Mouse (Mus musculus): Measurements from ENCODE around the gene Mak. TPM values are rescaled to one million over a fixed set of nuclear protein-coding genes. Genes with fewer than 3 reads are reported as not detected.

Gene Mak
- polyA plus RNA-seq, 1 experiment from 2014 or later: 0.69 TPM

- 91% methylated on average over 8 of the region's 8 CpGs for WGBS
- DNase-seq (ENCODE audit: low spot score): no peak
- Histone ChIP-seq H3K27me3 (ENCODE audit: low read depth, poor library complexity, severe bottlenecking) (no peaks in the 10 kb centered on the region), H3K4me1 (no peaks in the 10 kb centered on the region), H3K36me3 (no peaks in the 10 kb centered on the region), H3K4me3 (no peak overlapping the region), H3K9me3 (replicated peaks) (no peaks in the 10 kb centered on the region), H3K27ac (no peak overlapping the region)
These were observed 33.6 kb downstream of the Mak start for GRCm38 (mm10) chr13:41045901-41046300.

GRCm38 (mm10) chr13:41042511-41042910, 37.0 kb downstream of the Mak start:
- WGBS: 94% methylated on average over 4 of the region's 4 CpGs
- H3K27me3 ChIP-seq (ENCODE audit: low read depth, poor library complexity, severe bottlenecking): no peaks in the 10 kb centered on the region

GRCm38 (mm10) chr13:41030098-41030497, 49.4 kb downstream of the Mak start:
- DNase-seq (ENCODE audit: low spot score): no peak
- H3K27ac ChIP-seq: no peak overlapping the region
- H3K36me3 ChIP-seq: no peaks in the 10 kb centered on the region
- H3K4me1 ChIP-seq: 0 out of 2 replicates have a peak, but pooled peaks cover 3% of the 10 kb centered on the region
- no peak overlapping the region for H3K4me3 ChIP-seq
- no peaks in the 10 kb centered on the region for H3K9me3 ChIP-seq (replicated peaks)
- H3K27me3 ChIP-seq (ENCODE audit: low read depth, poor library complexity, severe bottlenecking): no peaks in the 10 kb centered on the region
- 86% methylated on average over 5 of the region's 5 CpGs for WGBS

More at GRCm38 (mm10) chr13:41042511-41042910, 37.0 kb downstream of the Mak start:
- no peak overlapping the region for H3K27ac ChIP-seq
- no peaks in the 10 kb centered on the region for H3K9me3 ChIP-seq (replicated peaks)
- no peaks in the 10 kb centered on the region for H3K36me3 ChIP-seq
- no peak overlapping the region for H3K4me3 ChIP-seq
- no peaks in the 10 kb centered on the region for H3K4me1 ChIP-seq
- no peak for DNase-seq (ENCODE audit: low spot score)

GRCm38 (mm10) chr13:41022099-41022498, 57.4 kb downstream of the Mak start:
- Histone ChIP-seq H3K36me3 (peaks cover 64% of the 10 kb centered on the region), H3K4me3 (no peak overlapping the region), H3K4me1 (peaks cover 11% of the 10 kb centered on the region), H3K27ac (no peak overlapping the region), H3K27me3 (ENCODE audit: low read depth, poor library complexity, severe bottlenecking) (no peaks in the 10 kb centered on the region), H3K9me3 (replicated peaks) (no peaks in the 10 kb centered on the region)
- no peak for DNase-seq (ENCODE audit: low spot score)
- 92% methylated on average over 13 of the region's 13 CpGs for WGBS

DNA sequence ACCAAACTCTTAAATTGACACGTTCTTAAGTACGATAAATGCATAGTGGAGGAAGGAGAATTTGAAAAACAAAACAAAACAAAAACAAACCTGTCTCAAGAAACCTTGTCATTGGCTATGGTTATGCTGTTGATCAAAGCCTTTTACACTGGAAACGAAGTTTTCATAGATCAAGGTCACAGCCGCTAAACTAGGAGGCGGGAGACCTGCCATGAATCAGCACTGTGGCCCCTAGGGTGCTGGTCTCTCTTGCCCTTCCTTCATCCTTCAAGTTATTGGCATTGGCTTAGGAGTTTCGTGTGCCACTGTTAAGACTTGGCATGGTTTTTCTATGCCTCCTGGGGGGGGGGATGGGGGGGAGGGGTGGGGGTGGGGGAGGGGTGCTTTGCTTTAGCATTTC, 57.9 kb downstream of the Mak start:
- no peak overlapping the region for H3K4me3 ChIP-seq
- no peaks in the 10 kb centered on the region for H3K27me3 ChIP-seq (ENCODE audit: low read depth, poor library complexity, severe bottlenecking)
- H3K9me3 ChIP-seq (replicated peaks): no peaks in the 10 kb centered on the region
- 92% methylated on average over 6 of the region's 6 CpGs for WGBS
- DNase-seq (ENCODE audit: low spot score): no peak
- H3K36me3 ChIP-seq: peaks cover 64% of the 10 kb centered on the region
- H3K4me1 ChIP-seq: peaks cover 16% of the 10 kb centered on the region
- no peak overlapping the region for H3K27ac ChIP-seq

DNA sequence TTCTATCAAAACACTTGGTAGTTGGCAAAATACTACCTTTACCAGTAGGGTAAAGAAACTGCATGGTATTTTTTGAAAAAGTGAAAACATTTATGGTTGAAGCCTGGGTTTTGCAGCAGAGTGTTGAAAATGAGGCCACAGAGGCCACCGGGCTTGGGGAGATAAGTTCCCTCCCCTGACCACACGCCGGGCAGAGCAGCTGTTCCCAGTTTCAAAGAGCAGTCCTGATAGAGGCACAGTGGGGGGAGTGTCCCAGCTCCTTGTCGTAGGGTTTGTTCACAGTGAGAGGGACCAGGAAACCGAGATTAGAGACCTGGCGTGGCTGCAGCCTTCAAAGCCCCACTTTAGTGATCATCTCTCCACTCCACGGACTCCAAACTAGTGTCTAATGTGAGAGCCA, 59.0 kb downstream of the Mak start:
- Histone ChIP-seq H3K36me3 (peaks cover 64% of the 10 kb centered on the region), H3K27me3 (ENCODE audit: low read depth, poor library complexity, severe bottlenecking) (no peaks in the 10 kb centered on the region), H3K4me3 (no peak overlapping the region), H3K4me1 (peaks cover 18% of the 10 kb centered on the region), H3K9me3 (replicated peaks) (no peaks in the 10 kb centered on the region), H3K27ac (no peak overlapping the region)
- WGBS: 73% methylated on average over 7 of the region's 7 CpGs
- no peak for DNase-seq (ENCODE audit: low spot score)

- Histone ChIP-seq H3K9me3 (replicated peaks) (no peaks in the 10 kb centered on the region), H3K4me1 (peaks cover 20% of the 10 kb centered on the region), H3K36me3 (peaks cover 77% of the 10 kb centered on the region), H3K27me3 (ENCODE audit: low read depth, poor library complexity, severe bottlenecking) (no peaks in the 10 kb centered on the region), H3K4me3 (no peak overlapping the region), H3K27ac (no peak overlapping the region)
- 93% methylated on average over 13 of the region's 13 CpGs for WGBS
- no peak for DNase-seq (ENCODE audit: low spot score)
These were observed 60.5 kb downstream of the Mak start for GRCm38 (mm10) chr13:41018756-41019591.

DNA sequence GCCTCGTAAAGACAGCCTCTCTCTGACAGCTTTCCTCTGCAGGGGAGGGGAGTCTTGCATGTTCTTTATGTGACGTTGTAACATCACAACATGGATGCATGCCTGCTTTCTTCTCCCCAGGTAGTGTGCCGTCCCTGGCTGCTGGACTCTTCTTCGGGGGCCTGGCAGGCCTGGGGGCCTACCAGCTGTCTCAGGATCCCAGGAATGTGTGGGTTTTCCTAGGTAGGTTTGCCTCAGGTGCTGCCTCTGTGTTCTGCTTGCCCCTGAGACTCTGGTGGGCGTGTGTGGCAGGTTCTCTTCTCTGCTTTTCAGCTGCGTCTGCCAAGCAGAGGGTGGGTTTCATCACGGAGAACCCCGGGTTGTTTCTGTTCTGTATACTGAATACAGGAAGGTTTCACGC, 61.3 kb downstream of the Mak start:
- Histone ChIP-seq H3K27ac (no peak overlapping the region), H3K36me3 (peaks cover 77% of the 10 kb centered on the region), H3K9me3 (replicated peaks) (no peaks in the 10 kb centered on the region), H3K4me1 (peaks cover 20% of the 10 kb centered on the region), H3K27me3 (ENCODE audit: low read depth, poor library complexity, severe bottlenecking) (no peaks in the 10 kb centered on the region), H3K4me3 (no peak overlapping the region)
- WGBS: 88% methylated on average over 9 of the region's 9 CpGs
- DNase-seq (ENCODE audit: low spot score): no peak

- no peaks in the 10 kb centered on the region for H3K27me3 ChIP-seq (ENCODE audit: low read depth, poor library complexity, severe bottlenecking)
- WGBS: 90% methylated on average over 4 of the region's 4 CpGs
- no peak overlapping the region for H3K27ac ChIP-seq
- H3K4me3 ChIP-seq: no peak overlapping the region
- DNase-seq (ENCODE audit: low spot score): no peak
- no peaks in the 10 kb centered on the region for H3K9me3 ChIP-seq (replicated peaks)
- H3K4me1 ChIP-seq: peaks cover 20% of the 10 kb centered on the region
- peaks cover 77% of the 10 kb centered on the region for H3K36me3 ChIP-seq
These were observed 61.7 kb downstream of the Mak start for GRCm38 (mm10) chr13:41017832-41018231.

DNA sequence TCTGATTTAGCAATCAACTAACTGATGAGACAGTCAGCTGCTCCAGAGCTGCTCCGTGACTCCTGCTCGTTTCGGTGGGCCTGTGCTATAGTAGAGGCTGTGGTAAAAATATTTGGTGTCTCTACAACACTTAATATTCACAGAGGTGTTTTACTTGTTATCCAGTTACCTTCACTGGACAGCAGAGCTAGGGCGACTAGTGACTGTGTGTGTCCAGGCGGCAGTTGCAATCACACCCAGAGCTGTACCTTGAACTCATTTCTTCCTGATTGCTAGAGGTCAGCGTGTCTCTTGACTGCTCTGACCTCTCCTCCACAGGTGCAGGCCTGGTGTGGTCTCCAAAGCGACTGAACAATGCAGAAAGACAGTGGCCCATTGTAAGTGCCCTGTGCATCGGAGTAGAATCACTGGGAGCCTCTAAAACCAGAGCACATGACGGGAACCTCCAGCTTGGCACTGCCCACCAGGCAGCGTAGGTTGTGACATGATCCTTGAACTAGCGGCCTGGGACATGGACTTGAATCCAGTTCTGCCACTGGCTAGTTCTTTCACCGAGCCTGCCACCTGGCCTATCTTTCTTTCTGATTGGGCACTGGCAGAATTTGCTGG, 62.6 kb downstream of the Mak start:
- peaks cover 77% of the 10 kb centered on the region for H3K36me3 ChIP-seq
- peak; percentile 37 for DNase-seq (ENCODE audit: low spot score)
- WGBS: 62% methylated on average over 12 of the region's 12 CpGs
- H3K4me1 ChIP-seq: peaks cover 20% of the 10 kb centered on the region
- peak overlapping the region; percentile 74 for H3K4me3 ChIP-seq
- peak overlapping the region; percentile 89 for H3K27ac ChIP-seq
- no peaks in the 10 kb centered on the region for H3K27me3 ChIP-seq (ENCODE audit: low read depth, poor library complexity, severe bottlenecking)
- no peaks in the 10 kb centered on the region for H3K9me3 ChIP-seq (replicated peaks)

DNA sequence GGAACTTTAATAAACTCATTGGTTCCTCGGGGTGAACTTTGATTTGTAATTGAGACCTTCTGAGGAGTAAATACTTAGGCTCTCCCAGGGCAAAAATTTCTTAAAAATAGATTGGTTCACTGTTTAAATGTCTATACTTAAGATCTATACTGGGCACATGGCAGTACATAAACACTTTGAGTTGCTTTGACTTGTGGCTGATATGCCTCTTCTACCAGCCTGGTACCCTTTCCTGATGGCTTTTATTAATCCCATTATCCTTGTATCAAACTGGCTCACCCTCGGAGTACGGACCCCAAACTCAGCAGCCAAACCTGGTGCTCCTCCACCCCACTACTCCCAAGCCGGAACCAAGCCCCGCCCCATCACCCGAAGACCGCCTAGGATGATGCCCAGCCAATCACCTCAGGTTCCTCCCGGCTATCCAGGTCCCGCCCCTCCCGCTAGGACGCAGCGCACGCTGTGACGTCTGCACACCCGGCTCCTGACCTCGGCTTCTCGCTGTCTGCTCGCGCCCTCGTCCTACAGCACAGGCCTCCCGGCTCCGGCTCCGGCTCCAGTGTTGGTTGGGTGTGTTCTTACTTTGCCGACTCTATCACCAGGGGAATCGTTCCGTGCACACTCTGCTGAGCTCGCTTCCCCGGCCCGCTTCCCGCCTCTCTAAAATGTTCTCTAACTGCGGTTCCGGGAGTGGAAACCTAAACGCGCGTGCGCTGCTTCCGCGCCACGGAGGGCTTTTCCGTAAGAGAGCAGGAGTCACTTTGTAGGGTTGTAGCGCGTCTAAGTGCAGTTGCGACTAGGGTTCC, 63.5 kb downstream of the Mak start, which contains the start of gene Tmem14c:
Gene Tmem14c (plus strand): TSS at position 464 of the 806 bp plus-strand sequence.
- peak; percentile 95 for DNase-seq (ENCODE audit: low spot score)
- no peaks in the 10 kb centered on the region for H3K27me3 ChIP-seq (ENCODE audit: low read depth, poor library complexity, severe bottlenecking)
- H3K4me1 ChIP-seq: peaks cover 20% of the 10 kb centered on the region
- peak within 1 kb of the TSS; percentile 74 for H3K4me3 ChIP-seq
- WGBS: under 1% methylated on average over 43 of the region's 43 CpGs
- peaks cover 77% of the 10 kb centered on the region for H3K36me3 ChIP-seq
- peak within 1 kb of the TSS; percentile 89 for H3K27ac ChIP-seq
- H3K9me3 ChIP-seq (replicated peaks): no peaks in the 10 kb centered on the region

- Histone ChIP-seq H3K36me3 (peaks cover 97% of the 10 kb centered on the region), H3K9me3 (replicated peaks) (no peaks in the 10 kb centered on the region), H3K4me1 (no peaks in the 10 kb centered on the region), H3K27ac (no peak overlapping the region), H3K27me3 (ENCODE audit: low read depth, poor library complexity, severe bottlenecking) (no peaks in the 10 kb centered on the region), H3K4me3 (no peak overlapping the region)
- no peak for DNase-seq (ENCODE audit: low spot score)
- WGBS: 89% methylated on average over 8 of the region's 8 CpGs
These were observed 70.6 kb downstream of the Mak start for GRCm38 (mm10) chr13:41008946-41009345.

- no peaks in the 10 kb centered on the region for H3K9me3 ChIP-seq (replicated peaks)
- WGBS: 97% methylated on average over 10 of the region's 10 CpGs
- peaks cover 94% of the 10 kb centered on the region for H3K36me3 ChIP-seq
These were observed 71.2 kb downstream of the Mak start for GRCm38 (mm10) chr13:41008271-41008670.

More at GRCm38 (mm10) chr13:41008271-41008670, 71.2 kb downstream of the Mak start:
- no peak for DNase-seq (ENCODE audit: low spot score)
- Histone ChIP-seq H3K27me3 (ENCODE audit: low read depth, poor library complexity, severe bottlenecking) (no peaks in the 10 kb centered on the region), H3K4me3 (no peak overlapping the region), H3K27ac (no peak overlapping the region), H3K4me1 (no peaks in the 10 kb centered on the region)
